Mouse (Mus musculus) splenic B cell, adult 2 months (primary cell): ENCODE results near the gene Setd3.

Experiments used
- DNase-seq: peaks from one replicate; pipeline ENCODE4 v3.0.0-alpha.2; 2011; ENCODE audit warnings: low read depth, low spot score
- H3K27me3 ChIP-seq: 2 replicates; pipeline ENCODE4 v1.6.1; 2012; ENCODE audit warnings: mild to moderate bottlenecking, low read length, moderate library complexity, mixed read lengths; ENCODE audit not compliant: control insufficient read depth, poor library complexity, insufficient read depth, severe bottlenecking
- H3K36me3 ChIP-seq: 2 replicates; pipeline ENCODE4 v1.6.1; 2012; ENCODE audit warnings: mild to moderate bottlenecking, low read length, moderate library complexity, mixed read lengths; ENCODE audit not compliant: control insufficient read depth, poor library complexity, insufficient read depth, severe bottlenecking

Setd3 gene

GRCm38 (mm10) chr12:108212476-108212875 lies 33.4 kb upstream of the Setd3 start:
- no peak for DNase-seq
- no peaks in the 10 kb centered on the region for H3K36me3 ChIP-seq
- H3K27me3 ChIP-seq: no peaks in the 10 kb centered on the region

GRCm38 (mm10) chr12:108212071-108212470 lies 33.0 kb upstream of the Setd3 start:
- no peaks in the 10 kb centered on the region for H3K36me3 ChIP-seq
- H3K27me3 ChIP-seq: no peaks in the 10 kb centered on the region
- DNase-seq: no peak

- no peaks in the 10 kb centered on the region for H3K27me3 ChIP-seq
- DNase-seq: no peak
- no peaks in the 10 kb centered on the region for H3K36me3 ChIP-seq
Observed at GRCm38 (mm10) chr12:108210623-108211022, 31.5 kb upstream of the Setd3 start.

GRCm38 (mm10) chr12:108208726-108209438 lies 29.8 kb upstream of the Setd3 start:
- Histone ChIP-seq H3K27me3 (no peaks in the 10 kb centered on the region), H3K36me3 (0 out of 2 replicates have a peak, but pooled peaks cover 2% of the 10 kb centered on the region)
- peak; percentile 61 for DNase-seq

GRCm38 (mm10) chr12:108208216-108208615 lies 29.1 kb upstream of the Setd3 start:
- no peak for DNase-seq
- Histone ChIP-seq H3K36me3 (0 out of 2 replicates have a peak, but pooled peaks cover 2% of the 10 kb centered on the region), H3K27me3 (no peaks in the 10 kb centered on the region)

- DNase-seq: peak; percentile 74
- Histone ChIP-seq H3K27me3 (no peaks in the 10 kb centered on the region), H3K36me3 (peaks cover 7% of the 10 kb centered on the region)
Observed at GRCm38 (mm10) chr12:108206641-108207040, 27.5 kb upstream of the Setd3 start.

GRCm38 (mm10) chr12:108204978-108205377 lies 25.9 kb upstream of the Setd3 start:
- peak; percentile 11 for DNase-seq
- Histone ChIP-seq H3K36me3 (peaks cover 9% of the 10 kb centered on the region), H3K27me3 (no peaks in the 10 kb centered on the region)

GRCm38 (mm10) chr12:108203895-108204294 lies 24.8 kb upstream of the Setd3 start:
- DNase-seq: no peak

GRCm38 (mm10) chr12:108200094-108200493 lies 21.0 kb upstream of the Setd3 start:
- H3K27me3 ChIP-seq: no peaks in the 10 kb centered on the region
- DNase-seq: no peak

More at GRCm38 (mm10) chr12:108203895-108204294, 24.8 kb upstream of the Setd3 start:
- Histone ChIP-seq H3K27me3 (no peaks in the 10 kb centered on the region), H3K36me3 (peaks cover 12% of the 10 kb centered on the region)

GRCm38 (mm10) chr12:108198447-108198846 lies 19.3 kb upstream of the Setd3 start:
- peaks cover 18% of the 10 kb centered on the region for H3K36me3 ChIP-seq
- no peak for DNase-seq
- H3K27me3 ChIP-seq: no peaks in the 10 kb centered on the region

More at GRCm38 (mm10) chr12:108200094-108200493, 21.0 kb upstream of the Setd3 start:
- peaks cover 16% of the 10 kb centered on the region for H3K36me3 ChIP-seq

- H3K36me3 ChIP-seq: peaks cover 19% of the 10 kb centered on the region; the same call in 1 of the 2 replicates
- no peak for DNase-seq
- no peaks in the 10 kb centered on the region for H3K27me3 ChIP-seq
Observed at GRCm38 (mm10) chr12:108195761-108196160, 16.6 kb upstream of the Setd3 start.

GRCm38 (mm10) chr12:108193878-108194277 lies 14.8 kb upstream of the Setd3 start:
- no peaks in the 10 kb centered on the region for H3K27me3 ChIP-seq
- DNase-seq: no peak
- peaks cover 21% of the 10 kb centered on the region for H3K36me3 ChIP-seq

- H3K36me3 ChIP-seq: peaks cover 16% of the 10 kb centered on the region
- no peaks in the 10 kb centered on the region for H3K27me3 ChIP-seq
- no peak for DNase-seq
Observed at GRCm38 (mm10) chr12:108187541-108188091, 8.5 kb upstream of the Setd3 start.

- Histone ChIP-seq H3K36me3 (peaks cover 5% of the 10 kb centered on the region; the same call in 1 of the 2 replicates), H3K27me3 (no peaks in the 10 kb centered on the region)
- DNase-seq: no peak
Observed at GRCm38 (mm10) chr12:108181716-108182115, 2.6 kb upstream of the Setd3 start.
